Mouse (Mus musculus) lung, postnatal 0 days (tissue): Measurements from ENCODE around the gene Ncoa1. TPM values are rescaled to one million over a fixed set of nuclear protein-coding genes. Genes with fewer than 3 reads are reported as not detected.

Experiments
- ATAC-seq: fragments of 200-750 bp; cut with Nextera tagmentation; 2 replicates; pipeline ENCODE4 v1.8.0; 2017; ENCODE audit warnings: moderate library complexity
- DNase-seq: peaks from one replicate; pipeline ENCODE4 v3.0.0-alpha.2; 2016; ENCODE audit warnings: low spot score
- H3K27ac ChIP-seq: fragments of 300-500 bp; sonication (generic); 2 replicates; pipeline ENCODE4 v1.5.1; 2014; ENCODE audit warnings: antibody characterized with exemption, mild to moderate bottlenecking, low read length, mixed read lengths
- H3K27me3 ChIP-seq: fragments of 300-500 bp; sonication (generic); replicated peaks from 2 replicates; pipeline ENCODE4 v1.6.1; 2014; ENCODE audit warnings: low read length, mixed read lengths; ENCODE audit not compliant: insufficient read depth
- H3K36me3 ChIP-seq: fragments of 300-500 bp; sonication (generic); 2 replicates; pipeline ENCODE4 v1.6.1; 2014; ENCODE audit warnings: low read length, mixed read lengths; ENCODE audit not compliant: insufficient read depth
- H3K4me1 ChIP-seq: fragments of 300-500 bp; sonication (generic); 2 replicates; pipeline ENCODE4 v1.6.1; 2014; ENCODE audit warnings: antibody characterized with exemption, low read depth, low read length, mixed read lengths; ENCODE audit not compliant: insufficient read depth
- H3K4me2 ChIP-seq: fragments of 300-500 bp; sonication (generic); replicated peaks from 2 replicates; pipeline ENCODE4 v1.6.1; 2014; ENCODE audit warnings: low read depth, mild to moderate bottlenecking, low read length, moderate library complexity, mixed read lengths
- H3K4me3 ChIP-seq: fragments of 300-500 bp; sonication (generic); 2 replicates; pipeline ENCODE4 v1.5.1; 2014; ENCODE audit warnings: low read depth, low read length
- H3K9ac ChIP-seq: fragments of 300-500 bp; sonication (generic); replicated peaks from 2 replicates; pipeline ENCODE4 v1.6.1; 2014; ENCODE audit warnings: low read depth, mild to moderate bottlenecking
- H3K9me3 ChIP-seq: fragments of 300-500 bp; sonication (generic); 2 replicates; pipeline ENCODE4 v1.6.1; 2016; ENCODE audit warnings: low read length, mixed read lengths
- CTCF ChIP-seq: IDR thresholded peaks from 2 replicates; pipeline ENCODE4 v1.5.1; 2016; ENCODE audit warnings: antibody characterized with exemption, mild to moderate bottlenecking
- EP300 ChIP-seq: IDR thresholded peaks from 2 replicates; pipeline ENCODE4 v1.6.1; 2016; ENCODE audit warnings: antibody characterized with exemption, mild to moderate bottlenecking, control low read depth
- WGBS: fragments of 180-500 bp; shearing (Covaris S2); extraction: QIAGEN DNeasy Blood & Tissue Kit; methylation state at CpG from one replicate; pipeline ENCODE4 v1.1.7; 2014; 5-methylcytosine and 5-hydroxymethylcytosine counted together
- polyA plus RNA-seq: library from polyadenylated mRNA; unstranded; fragments of >200 nt; fragmentation: Nextera tagmentation; extraction: Ambion mirVana; gene quantifications from 2 replicates; pipeline ENCODE4 v1.2.1, GENCODE M21; 2015

Gene Ncoa1
- polyA plus RNA-seq, 1 experiment from 2014 or later, result 9.6 TPM

DNA sequence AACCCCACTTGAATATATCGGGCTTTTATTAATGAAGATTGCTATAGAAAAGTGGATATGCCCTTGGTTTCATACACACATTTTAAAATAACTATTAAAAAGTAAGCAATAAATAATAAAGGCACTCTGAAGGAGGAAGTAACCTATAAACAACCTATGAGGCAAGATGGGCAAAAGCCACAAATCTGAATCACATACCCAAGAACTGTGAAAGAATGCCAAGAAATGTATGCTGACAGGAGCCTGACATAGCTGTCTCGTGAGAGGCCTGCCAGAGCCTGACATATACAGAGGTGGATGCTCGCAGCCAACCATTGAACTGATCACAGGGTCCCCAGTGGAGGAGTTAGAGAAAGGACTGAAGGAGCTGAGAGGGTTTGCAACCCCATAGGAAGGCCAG, 35.5 kb downstream of the Ncoa1 start:
- H3K4me1 ChIP-seq, result no peaks in the 10 kb centered on the region
- no peak overlapping the region for H3K4me3 ChIP-seq
- DNase-seq (no peak), ATAC-seq (no peak)
- WGBS, result 62% methylated on average over 3 of the region's 3 CpGs
- H3K27me3 ChIP-seq, result no peaks in the 10 kb centered on the region
- no peak overlapping the region for H3K27ac ChIP-seq
- no peaks in the 10 kb centered on the region for H3K36me3 ChIP-seq
- no peak for TF ChIP-seq EP300
- no peak for TF ChIP-seq CTCF
- no peaks in the 10 kb centered on the region for H3K9me3 ChIP-seq
- H3K4me2 ChIP-seq, result no peak overlapping the region
- no peak overlapping the region for H3K9ac ChIP-seq

DNA sequence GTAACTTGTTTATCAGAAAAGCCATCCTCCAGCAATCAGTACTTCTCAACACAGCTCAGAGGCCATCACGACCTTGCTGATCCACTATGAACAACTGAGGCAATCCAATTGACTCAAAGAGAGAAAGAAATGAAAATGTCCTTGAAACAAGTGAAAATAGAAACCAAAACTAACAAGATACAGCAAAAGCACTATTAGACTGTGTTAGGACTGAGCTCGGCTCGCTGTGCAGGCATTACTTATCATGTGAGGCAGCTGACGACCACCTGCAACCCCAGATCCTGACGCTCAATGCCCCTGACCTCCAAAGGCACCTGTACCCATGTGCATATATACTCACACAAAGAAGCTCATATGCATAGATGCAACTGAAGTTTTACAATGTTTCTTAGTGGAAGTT, 40.8 kb downstream of the Ncoa1 start:
- Histone ChIP-seq H3K36me3 (no peaks in the 10 kb centered on the region), H3K27ac (no peak overlapping the region), H3K9me3 (no peaks in the 10 kb centered on the region), H3K4me1 (no peaks in the 10 kb centered on the region), H3K4me3 (no peak overlapping the region), H3K4me2 (no peak overlapping the region), H3K9ac (no peak overlapping the region), H3K27me3 (no peaks in the 10 kb centered on the region)
- no peak for DNase-seq
- TF ChIP-seq EP300 (no peak), CTCF (no peak)
- ATAC-seq, result no peak
- 81% methylated on average over 5 of the region's 5 CpGs for WGBS

DNA sequence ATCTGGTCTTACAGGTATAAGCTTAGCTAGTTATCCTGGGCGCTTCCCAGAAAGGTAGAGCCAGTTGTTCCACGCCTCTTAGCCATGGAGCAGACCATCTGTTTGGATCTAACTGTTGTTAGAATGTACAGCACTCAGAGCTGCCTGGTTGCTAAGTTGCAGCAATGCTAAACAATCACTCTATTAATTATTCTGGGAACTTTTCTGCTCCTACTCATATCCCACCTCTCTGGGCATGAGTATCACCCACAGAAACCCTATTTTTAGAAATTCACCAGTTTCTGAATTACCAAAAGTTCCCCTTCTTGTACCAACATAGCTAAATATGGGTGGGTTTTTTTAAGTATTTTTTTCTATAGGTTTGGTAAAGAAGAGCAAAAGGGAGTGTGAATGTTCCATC, 43.4 kb downstream of the Ncoa1 start:
- WGBS, result 66% methylated on average over 2 of the region's 2 CpGs
- ATAC-seq (no peak), DNase-seq (no peak)
- Histone ChIP-seq H3K4me3 (no peak overlapping the region), H3K27ac (no peak overlapping the region), H3K27me3 (no peaks in the 10 kb centered on the region), H3K9me3 (no peaks in the 10 kb centered on the region), H3K36me3 (no peaks in the 10 kb centered on the region), H3K4me1 (no peaks in the 10 kb centered on the region), H3K4me2 (no peak overlapping the region), H3K9ac (no peak overlapping the region)
- TF ChIP-seq CTCF (no peak), EP300 (no peak)

DNA sequence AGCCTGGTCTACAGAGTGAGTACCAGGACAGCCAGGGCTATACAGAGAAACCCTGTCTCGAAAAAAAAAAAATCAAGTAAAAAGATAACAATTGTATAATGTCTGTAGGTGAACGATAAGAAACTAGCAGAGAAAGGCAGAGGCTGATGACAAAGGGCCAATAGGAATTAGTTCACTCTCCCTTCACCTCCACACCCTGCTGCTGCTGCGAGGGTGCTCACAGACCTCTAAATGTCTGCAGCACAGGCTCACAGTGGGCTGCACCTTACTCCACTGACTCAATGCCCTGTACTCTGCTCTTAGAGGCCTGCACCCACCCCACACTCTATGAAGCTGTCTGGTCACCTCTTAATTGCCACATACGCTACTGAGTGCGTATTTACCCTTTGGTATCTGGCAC, 45.0 kb downstream of the Ncoa1 start:
- Histone ChIP-seq H3K9me3 (no peaks in the 10 kb centered on the region), H3K36me3 (no peaks in the 10 kb centered on the region), H3K4me2 (no peak overlapping the region), H3K4me3 (no peak overlapping the region), H3K9ac (no peak overlapping the region), H3K4me1 (no peaks in the 10 kb centered on the region), H3K27ac (no peak overlapping the region), H3K27me3 (no peaks in the 10 kb centered on the region)
- no peak for TF ChIP-seq EP300
- TF ChIP-seq CTCF, result no peak
- ATAC-seq, result no peak
- WGBS, result 72% methylated on average over 5 of the region's 5 CpGs
- DNase-seq, result no peak

DNA sequence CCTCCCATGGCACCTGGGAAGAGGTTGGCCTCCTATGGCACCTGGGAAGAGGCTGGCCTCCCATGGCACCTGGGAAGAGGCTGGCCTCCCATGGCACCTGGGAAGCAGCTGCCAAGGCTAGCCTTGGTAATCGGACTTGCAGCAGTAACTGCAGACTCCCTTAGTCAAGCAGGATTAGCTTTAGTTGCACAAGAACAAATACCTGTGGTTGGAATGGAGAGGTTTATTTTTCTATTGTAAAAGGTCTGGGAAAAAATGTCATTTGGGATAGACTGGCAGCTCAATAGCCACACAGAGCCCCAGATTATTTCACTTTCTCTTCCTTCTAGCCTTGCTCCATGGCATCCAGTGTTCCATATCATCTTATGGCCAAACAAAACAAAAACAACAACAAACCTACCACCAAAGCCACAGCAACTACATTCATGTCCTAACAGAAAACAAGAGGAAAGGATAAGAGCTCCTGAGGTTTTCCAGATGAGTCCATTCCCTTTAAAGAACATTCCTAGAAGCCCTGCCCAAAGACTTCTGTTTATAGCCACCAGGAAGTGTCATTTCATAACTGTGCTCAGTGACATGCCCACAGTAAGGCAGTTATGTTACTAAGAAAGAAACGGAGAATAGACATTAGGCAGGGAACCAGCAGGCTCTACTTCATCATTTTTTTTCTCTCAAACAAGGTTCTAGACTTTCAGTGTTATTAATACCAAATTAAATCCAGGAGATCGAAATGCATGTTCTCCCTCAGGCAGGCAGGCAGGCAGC, 46.7 kb downstream of the Ncoa1 start:
- no peak overlapping the region; the same call in 1 of the 2 replicates for H3K4me2 ChIP-seq

DNA sequence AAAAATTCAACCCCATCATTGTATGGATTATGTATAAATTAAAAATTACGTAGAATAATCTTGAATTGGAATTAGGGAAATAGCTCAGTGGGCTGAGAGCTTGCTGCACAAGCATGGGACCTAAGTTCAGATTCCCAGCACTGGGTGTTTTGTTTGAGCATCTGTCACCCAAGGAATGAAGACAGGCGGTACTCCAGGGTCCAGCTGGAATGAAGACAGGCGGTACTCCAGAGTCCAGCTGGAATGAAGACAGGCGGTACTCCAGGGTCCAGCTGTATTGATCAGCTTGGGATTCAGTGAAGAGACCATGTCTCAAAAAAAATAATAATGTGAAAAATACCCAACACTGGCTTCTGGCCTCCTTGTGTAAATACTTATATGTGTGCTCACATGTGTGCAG, 58.2 kb downstream of the Ncoa1 start:
- no peak overlapping the region for H3K9ac ChIP-seq
- no peak for TF ChIP-seq EP300
- TF ChIP-seq CTCF, result no peak
- H3K36me3 ChIP-seq, result no peaks in the 10 kb centered on the region
- H3K4me3 ChIP-seq, result no peak overlapping the region
- H3K9me3 ChIP-seq, result no peaks in the 10 kb centered on the region
- no peaks in the 10 kb centered on the region for H3K4me1 ChIP-seq
- H3K27me3 ChIP-seq, result no peaks in the 10 kb centered on the region
- WGBS, result 70% methylated on average over 4 of the region's 4 CpGs
- DNase-seq (no peak), ATAC-seq (no peak)
- no peak overlapping the region for H3K4me2 ChIP-seq
- no peak overlapping the region for H3K27ac ChIP-seq

More for the DNA sequence above, 46.7 kb downstream of the Ncoa1 start:
- Histone ChIP-seq H3K4me1 (no peaks in the 10 kb centered on the region), H3K9ac (no peak overlapping the region), H3K36me3 (no peaks in the 10 kb centered on the region), H3K27ac (peak overlapping the region; percentile 60), H3K27me3 (no peaks in the 10 kb centered on the region), H3K9me3 (no peaks in the 10 kb centered on the region), H3K4me3 (no peak overlapping the region)
- DNase-seq (peak; percentile 82), ATAC-seq (peak; percentile 89)
- TF ChIP-seq EP300, result peak; percentile 47; the same call in 1 of the 2 replicates
- 0 out of 2 replicates have a peak, but pooled peaks have one; percentile 9 for TF ChIP-seq CTCF
- 44% methylated on average over 3 of the region's 3 CpGs for WGBS
